Mouse (Mus musculus) liver, embryonic 14.5 days (tissue): ENCODE measurements around the gene Ethe1.

Source experiments
- CTCF ChIP-seq: IDR thresholded peaks from 2 replicates; pipeline ENCODE4 v1.5.1; 2016; ENCODE audit warnings: antibody characterized with exemption, low read depth, control low read depth
- EP300 ChIP-seq: IDR thresholded peaks from 2 replicates; pipeline ENCODE4 v1.6.1; 2016; ENCODE audit warnings: antibody characterized with exemption, low read depth

DNA sequence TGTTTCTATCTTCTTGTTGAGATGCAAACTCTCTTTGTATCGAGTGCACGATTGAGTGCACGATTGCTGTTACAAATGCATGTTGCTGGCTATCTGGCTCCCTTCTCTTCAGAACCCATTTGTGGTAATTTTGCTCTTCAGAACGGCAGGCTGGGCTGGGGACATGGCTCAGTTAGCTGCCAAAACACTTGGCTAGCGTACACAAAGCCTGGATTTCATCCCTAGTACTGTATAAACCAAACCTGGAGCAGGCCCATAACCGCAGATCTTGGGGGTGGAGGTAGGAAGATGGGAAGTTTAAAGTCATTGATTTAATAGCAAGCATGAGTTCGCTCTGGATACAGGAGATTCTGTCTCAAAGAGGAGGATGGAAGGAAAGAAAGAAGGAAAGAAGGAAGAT lies 18.2 kb downstream of the Ethe1 start:
- TF ChIP-seq CTCF, result no peak
- TF ChIP-seq EP300, result no peak
